Mouse (Mus musculus): ENCODE data around the gene Gm13199. TPM values are rescaled to one million over a fixed set of nuclear protein-coding genes. Genes with fewer than 3 reads are reported as not detected.
A peak's percentile ranks its signal among the peaks of the same experiment; 100 is the strongest.

The Gm13199 gene
- 1 to 10 TPM in 3 of 26 experiments, not detected in 23; 1.3 to 2.7 (median 1.5) TPM for total RNA-seq (2018; cell fraction: chromatin; rRNA removed)
- under 1 TPM in 2 of 26 experiments, not detected in 24; 0.24 to 0.26 TPM for total RNA-seq (2018; cell fraction: cytosol; rRNA removed)
- 1 to 10 TPM in 4 of 26 experiments, not detected in 22; 1.1 to 2.3 (median 1.7) TPM for total RNA-seq (2018; cell fraction: nucleus; rRNA removed)
- 0.38 to 0.52 TPM in 2 of 3 replicates, not detected in the other for polyA plus RNA-seq (2018)

DNA sequence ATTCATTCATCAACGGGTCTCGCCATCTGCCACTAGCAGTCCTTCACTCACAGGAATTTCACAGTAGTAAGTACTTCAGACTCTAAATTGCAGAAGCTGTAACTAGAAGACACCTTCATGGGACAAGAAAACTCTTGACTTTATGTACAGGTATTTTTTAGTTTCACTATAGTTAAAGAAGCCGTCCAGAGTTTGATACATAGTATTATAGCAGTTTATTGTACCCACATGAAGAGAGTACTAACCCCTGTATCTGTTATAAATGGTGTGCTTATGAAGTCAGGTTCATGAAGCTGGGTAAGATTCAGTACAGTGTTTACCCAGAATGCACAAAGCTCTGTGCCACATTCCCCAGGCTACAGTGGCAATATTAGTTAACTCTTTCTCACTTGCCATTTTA is at the start of gene Gm13199:
Gm13199 (minus strand) TSS at position 101 of the 400 bp plus-strand sequence.
- H3K36me3 ChIP-seq (ENCODE audit: inconsistent target), result peaks cover 20% of the 10 kb centered on the region; the same call in 1 of the 2 replicates
- H3K79me2 ChIP-seq (ENCODE audit: inconsistent target), result no peaks in the 10 kb centered on the region
- WGBS (ENCODE audit: missing documents), result 100% methylated on average over 3 of the region's 3 CpGs

GRCm38 (mm10) chr2:5911282-5911965 is 48.7 kb upstream of the Gm13199 start:
- WGBS (ENCODE audit: missing documents), result 94% methylated on average over 12 of the region's 16 CpGs
- no peaks in the 10 kb centered on the region for H3K79me2 ChIP-seq (ENCODE audit: inconsistent target)
- H3K27ac ChIP-seq, result no peak overlapping the region
- no peaks in the 10 kb centered on the region for H3K36me3 ChIP-seq (ENCODE audit: inconsistent target)
- no peak overlapping the region for H3K4me3 ChIP-seq (ENCODE audit: inconsistent target)

More for the DNA sequence above, at the start of gene Gm13199:
- Histone ChIP-seq H3K4me3 (ENCODE audit: inconsistent target) (no peak within 1 kb of the TSS), H3K27ac (no peak within 1 kb of the TSS)

GRCm38 (mm10) chr2:5906625-5907024 is 43.9 kb upstream of the Gm13199 start:
- H3K27ac ChIP-seq, result no peak overlapping the region
- H3K4me3 ChIP-seq (ENCODE audit: inconsistent target), result no peak overlapping the region
- 59% methylated on average over 3 of the region's 3 CpGs for WGBS (ENCODE audit: missing documents)
- H3K79me2 ChIP-seq (ENCODE audit: inconsistent target), result no peaks in the 10 kb centered on the region
- H3K36me3 ChIP-seq (ENCODE audit: inconsistent target), result no peaks in the 10 kb centered on the region

DNA sequence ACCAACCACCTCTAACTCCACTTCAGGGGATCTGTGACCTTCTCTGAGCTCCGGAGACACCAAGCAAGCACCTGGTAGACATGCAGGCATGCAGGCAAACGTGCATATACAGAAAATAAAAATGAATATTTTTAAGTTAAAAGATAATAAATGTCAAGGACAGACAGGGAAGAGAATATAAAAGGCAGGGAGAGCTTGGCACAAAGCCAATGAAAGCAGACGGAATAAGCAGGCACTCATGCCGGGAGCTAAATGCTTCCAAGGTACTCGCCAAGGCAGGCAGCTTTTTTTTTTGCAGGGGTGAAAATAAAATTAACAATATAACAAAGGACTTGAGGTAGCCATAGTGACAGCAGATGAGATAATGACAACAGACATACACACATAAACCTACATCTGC is 43.4 kb upstream of the Gm13199 start:
- WGBS (ENCODE audit: missing documents), result 80% methylated on average over 1 of the region's 5 CpGs
- no peak overlapping the region for H3K4me3 ChIP-seq (ENCODE audit: inconsistent target)

DNA sequence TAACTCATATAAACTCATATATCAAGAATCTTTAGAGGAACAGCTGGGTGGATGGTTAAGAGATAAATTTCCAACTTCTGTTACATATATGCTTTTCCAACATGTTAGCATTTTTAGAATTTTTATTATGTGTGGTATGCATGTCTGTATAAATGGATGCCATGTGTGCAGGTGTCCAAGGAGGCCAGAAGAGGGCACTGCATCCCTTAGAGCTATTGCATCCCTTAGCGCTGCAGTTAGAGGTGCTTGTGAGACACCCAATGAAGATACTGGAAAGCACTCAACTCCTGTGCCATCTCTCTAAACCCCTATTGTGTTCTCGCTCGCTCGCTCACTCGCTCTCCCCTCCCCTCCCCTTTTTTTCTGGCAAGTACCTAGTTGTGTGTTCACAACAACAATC is 37.4 kb upstream of the Gm13199 start:
- Histone ChIP-seq H3K4me3 (ENCODE audit: inconsistent target) (no peak overlapping the region), H3K79me2 (ENCODE audit: inconsistent target) (no peaks in the 10 kb centered on the region), H3K27ac (no peak overlapping the region), H3K36me3 (ENCODE audit: inconsistent target) (no peaks in the 10 kb centered on the region)
- WGBS (ENCODE audit: missing documents), result 77% methylated on average over 5 of the region's 5 CpGs

More for the DNA sequence above, 43.4 kb upstream of the Gm13199 start:
- Histone ChIP-seq H3K27ac (no peak overlapping the region), H3K36me3 (ENCODE audit: inconsistent target) (no peaks in the 10 kb centered on the region), H3K79me2 (ENCODE audit: inconsistent target) (no peaks in the 10 kb centered on the region)

- WGBS (ENCODE audit: missing documents), result under 1% methylated on average over 60 of the region's 62 CpGs
- Histone ChIP-seq H3K4me3 (ENCODE audit: inconsistent target) (peak within 1 kb of the TSS; percentile 49), H3K27ac (peak within 1 kb of the TSS; percentile 19; the same call in 1 of the 2 replicates), H3K79me2 (ENCODE audit: inconsistent target) (peaks cover 8% of the 10 kb centered on the region; the same call in 1 of the 2 replicates), H3K36me3 (ENCODE audit: inconsistent target) (0 out of 2 replicates have a peak, but pooled peaks cover 10% of the 10 kb centered on the region)
Observed at GRCm38 (mm10) chr2:5894843-5895570, 32.3 kb upstream of the Gm13199 start, which contains the start of gene Sec61a2. TSS of gene Sec61a2 (minus strand) at chr2:5895432.

- peaks cover 13% of the 10 kb centered on the region; the same call in 1 of the 2 replicates for H3K36me3 ChIP-seq (ENCODE audit: inconsistent target)
- peaks cover 8% of the 10 kb centered on the region; the same call in 1 of the 2 replicates for H3K79me2 ChIP-seq (ENCODE audit: inconsistent target)
- no peak overlapping the region for H3K27ac ChIP-seq
- peak overlapping the region; percentile 49 for H3K4me3 ChIP-seq (ENCODE audit: inconsistent target)
- 75% methylated on average over 11 of the region's 11 CpGs for WGBS (ENCODE audit: missing documents)
Observed at GRCm38 (mm10) chr2:5894296-5894695, 31.6 kb upstream of the Gm13199 start.

DNA sequence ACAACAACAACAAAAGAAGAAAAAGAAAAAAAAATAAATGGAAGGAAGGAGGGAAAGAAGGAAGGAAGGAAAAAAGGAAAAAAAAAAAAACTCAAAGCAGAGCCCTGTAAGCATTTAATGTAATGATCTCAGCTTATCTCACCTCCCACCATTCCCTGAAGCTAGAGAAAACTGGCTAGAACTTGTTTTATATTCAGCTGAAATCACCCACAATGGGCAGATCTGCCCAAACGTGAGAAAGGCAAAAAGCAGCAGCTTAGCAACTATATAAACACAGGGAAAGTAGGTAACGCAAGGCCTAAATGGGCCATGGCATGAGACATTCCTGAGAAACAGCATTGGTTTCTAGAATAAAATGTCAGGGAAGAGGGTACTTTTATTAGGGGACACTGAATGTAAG is 26.7 kb upstream of the Gm13199 start:
- Histone ChIP-seq H3K79me2 (ENCODE audit: inconsistent target) (peaks cover 4% of the 10 kb centered on the region; the same call in 1 of the 2 replicates), H3K36me3 (ENCODE audit: inconsistent target) (peaks cover 39% of the 10 kb centered on the region), H3K4me3 (ENCODE audit: inconsistent target) (no peak overlapping the region), H3K27ac (no peak overlapping the region)
- WGBS (ENCODE audit: missing documents), result 97% methylated on average over 2 of the region's 2 CpGs

DNA sequence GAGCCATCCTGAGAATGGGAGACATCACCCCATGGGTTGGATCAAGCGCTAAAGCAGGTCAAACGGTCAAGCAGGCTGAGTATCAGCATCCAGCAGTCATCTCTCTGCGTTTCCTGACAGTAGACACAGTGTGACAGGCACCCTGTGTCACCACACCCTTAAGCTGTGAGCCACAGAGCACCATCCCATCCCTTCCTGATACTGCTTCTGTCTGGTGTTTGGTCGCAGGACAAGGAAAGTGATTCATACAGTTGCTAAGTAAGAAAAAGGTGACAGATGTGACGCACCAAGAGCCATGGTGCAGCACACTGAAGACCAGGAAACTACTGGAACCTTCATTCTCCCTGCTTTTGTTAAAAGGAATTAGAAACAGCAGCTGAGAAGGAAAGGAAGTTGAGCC is 26.1 kb upstream of the Gm13199 start:
- Histone ChIP-seq H3K79me2 (ENCODE audit: inconsistent target) (no peaks in the 10 kb centered on the region; the same call in 1 of the 2 replicates), H3K36me3 (ENCODE audit: inconsistent target) (peaks cover 44% of the 10 kb centered on the region), H3K4me3 (ENCODE audit: inconsistent target) (no peak overlapping the region), H3K27ac (no peak overlapping the region)
- 96% methylated on average over 5 of the region's 5 CpGs for WGBS (ENCODE audit: missing documents)

DNA sequence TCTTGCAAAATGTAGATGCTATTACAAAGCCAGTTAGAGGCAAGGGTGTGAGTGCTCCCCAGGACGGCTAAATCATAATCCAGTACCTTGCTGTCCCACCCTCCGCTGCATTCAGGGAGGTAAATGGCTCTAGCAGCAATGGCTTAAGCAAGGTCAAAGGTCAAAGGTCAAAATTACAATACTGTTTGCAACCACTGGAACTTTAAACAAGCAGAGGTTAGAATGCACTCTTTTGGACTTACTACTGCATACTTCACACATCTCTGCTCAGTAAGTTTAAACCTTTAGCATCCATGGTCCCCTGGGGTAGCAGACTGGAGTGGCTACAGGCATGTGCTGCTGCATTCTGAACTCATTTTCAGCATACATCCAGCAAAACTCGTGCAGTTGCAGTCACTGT is 14.7 kb upstream of the Gm13199 start:
- no peaks in the 10 kb centered on the region for H3K79me2 ChIP-seq (ENCODE audit: inconsistent target)
- H3K36me3 ChIP-seq (ENCODE audit: inconsistent target), result peaks cover 79% of the 10 kb centered on the region
- H3K27ac ChIP-seq, result no peak overlapping the region
- WGBS (ENCODE audit: missing documents), result 87% methylated on average over 3 of the region's 3 CpGs
- H3K4me3 ChIP-seq (ENCODE audit: inconsistent target), result no peak overlapping the region

- Histone ChIP-seq H3K79me2 (ENCODE audit: inconsistent target) (no peaks in the 10 kb centered on the region), H3K4me3 (ENCODE audit: inconsistent target) (no peak overlapping the region), H3K27ac (no peak overlapping the region), H3K36me3 (ENCODE audit: inconsistent target) (peaks cover 38% of the 10 kb centered on the region)
- 95% methylated on average over 5 of the region's 5 CpGs for WGBS (ENCODE audit: missing documents)
Observed at GRCm38 (mm10) chr2:5869746-5870145, 7.0 kb upstream of the Gm13199 start.

GRCm38 (mm10) chr2:5867681-5868080 is 4.9 kb upstream of the Gm13199 start:
- H3K4me3 ChIP-seq (ENCODE audit: inconsistent target), result no peak overlapping the region
- no peak overlapping the region for H3K27ac ChIP-seq
- H3K79me2 ChIP-seq (ENCODE audit: inconsistent target), result no peaks in the 10 kb centered on the region
- peaks cover 35% of the 10 kb centered on the region; the same call in 1 of the 2 replicates for H3K36me3 ChIP-seq (ENCODE audit: inconsistent target)
- WGBS (ENCODE audit: missing documents), result 92% methylated on average over 2 of the region's 2 CpGs

GRCm38 (mm10) chr2:5851866-5852265 is 10.9 kb downstream of the Gm13199 start:
- Histone ChIP-seq H3K36me3 (ENCODE audit: inconsistent target) (no peaks in the 10 kb centered on the region), H3K4me3 (ENCODE audit: inconsistent target) (no peak overlapping the region), H3K27ac (no peak overlapping the region), H3K79me2 (ENCODE audit: inconsistent target) (peaks cover 42% of the 10 kb centered on the region)
- 87% methylated on average over 5 of the region's 5 CpGs for WGBS (ENCODE audit: missing documents)

- Histone ChIP-seq H3K36me3 (ENCODE audit: inconsistent target) (no peaks in the 10 kb centered on the region), H3K4me3 (ENCODE audit: inconsistent target) (no peak overlapping the region), H3K27ac (no peak overlapping the region), H3K79me2 (ENCODE audit: inconsistent target) (peaks cover 49% of the 10 kb centered on the region)
- WGBS (ENCODE audit: missing documents), result 91% methylated on average over 9 of the region's 9 CpGs
Observed at GRCm38 (mm10) chr2:5851116-5851515, 11.6 kb downstream of the Gm13199 start.
